Mouse (Mus musculus) frontal cortex, postnatal 14 days (tissue): Measurements from ENCODE around the gene Iqck.

Experiments used
- DNase-seq, 2 experiments: peaks; one replicate each; pipeline ENCODE4 v3.0.0; 2022; ENCODE audit warnings: low spot score in 2 of 2

Gene Iqck

DNA sequence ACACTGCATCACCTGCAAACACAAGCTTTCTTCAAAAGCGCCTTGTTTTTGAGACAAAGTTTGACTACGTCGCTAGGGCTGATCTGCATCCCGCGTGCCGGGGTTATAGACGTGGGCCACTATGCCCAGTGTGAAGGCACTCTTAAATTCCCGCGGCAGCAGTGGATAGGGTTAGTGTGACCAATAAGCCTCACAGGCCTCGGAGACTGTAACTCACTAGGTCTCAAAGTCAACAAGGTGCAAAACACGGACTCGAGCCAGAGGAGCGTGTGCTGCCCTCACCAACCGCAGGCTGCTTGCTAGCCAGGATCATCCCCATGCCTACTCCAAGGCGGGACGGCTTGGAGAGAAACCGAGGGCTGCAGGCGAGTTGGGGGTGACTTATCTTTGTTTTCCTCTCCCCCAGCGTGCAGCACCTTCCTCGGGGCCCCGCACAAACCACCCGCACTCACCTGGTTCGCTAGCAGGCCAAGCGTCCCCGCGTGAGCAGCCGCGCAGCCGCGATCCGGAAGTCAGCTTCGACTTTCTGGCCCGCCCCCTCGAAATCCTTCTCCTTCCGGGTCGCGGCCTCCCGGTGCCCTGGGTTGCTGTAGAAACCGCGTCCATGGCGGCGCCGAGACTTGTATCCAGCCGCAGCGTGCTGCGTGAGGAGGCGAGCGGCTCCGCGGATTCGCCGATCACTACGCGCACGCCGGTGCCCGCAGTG, at the start of gene Iqck:
Iqck (plus strand) TSS at position 582 of the 706 bp plus-strand sequence.
- peak; percentile 83 to 88 for DNase-seq

DNA sequence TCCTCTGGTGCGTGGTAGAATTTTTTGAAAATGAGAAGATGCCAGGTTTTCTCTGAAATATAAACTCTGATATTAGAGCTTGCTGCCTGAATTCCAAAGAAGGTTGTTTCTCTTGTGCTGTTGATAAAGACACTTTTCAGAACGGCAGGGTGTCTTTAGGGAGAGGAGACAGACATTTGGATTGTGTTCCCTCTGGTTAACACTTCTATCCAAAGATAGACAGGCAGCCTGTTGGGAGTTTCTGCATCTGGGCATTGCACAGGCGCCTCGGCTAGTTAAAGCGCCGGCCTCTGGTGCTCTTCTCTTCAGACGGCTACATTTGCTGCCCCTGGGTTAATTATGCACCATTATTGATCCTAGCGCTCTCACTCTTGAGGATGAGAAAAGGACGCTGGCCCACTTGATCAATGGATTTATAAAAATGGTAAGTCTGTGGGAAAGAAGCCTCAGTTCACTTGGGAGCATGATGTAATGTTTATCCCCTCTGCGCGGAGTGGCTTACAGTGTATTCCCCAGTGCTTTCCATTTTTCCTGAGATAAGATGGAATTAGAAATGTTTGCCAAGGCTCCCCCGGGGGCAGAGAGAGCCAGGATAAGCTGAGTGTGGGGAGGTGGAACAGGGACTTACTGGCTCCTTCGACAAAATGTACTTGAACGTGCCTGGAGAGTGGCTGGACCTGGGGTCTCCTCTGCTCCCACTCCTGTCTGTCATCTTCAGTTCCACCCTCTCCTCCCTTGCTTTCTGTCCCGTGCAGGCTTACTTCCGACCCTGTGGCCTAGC, 48.7 kb upstream of the Iqck start:
- DNase-seq, result no peak

DNA sequence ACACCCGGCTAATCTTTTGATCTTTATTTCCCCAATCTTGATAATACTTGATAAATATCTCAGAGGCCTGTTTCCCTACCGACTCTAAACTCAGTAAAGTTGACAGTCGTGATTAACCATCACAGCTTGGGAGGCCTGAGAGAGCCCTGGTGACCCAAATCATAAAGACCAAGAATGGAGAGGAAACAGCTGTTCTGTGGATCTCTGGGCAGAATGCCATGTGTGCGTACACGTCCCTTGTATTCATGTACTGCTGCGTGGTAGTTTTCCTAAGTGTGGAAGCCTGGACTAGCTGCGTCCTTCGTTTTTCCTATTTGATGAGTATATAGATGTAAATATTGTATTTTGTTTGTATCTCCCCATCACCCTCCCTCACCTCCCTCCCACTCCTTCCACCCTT, 47.7 kb upstream of the Iqck start:
- no peak for DNase-seq

DNA sequence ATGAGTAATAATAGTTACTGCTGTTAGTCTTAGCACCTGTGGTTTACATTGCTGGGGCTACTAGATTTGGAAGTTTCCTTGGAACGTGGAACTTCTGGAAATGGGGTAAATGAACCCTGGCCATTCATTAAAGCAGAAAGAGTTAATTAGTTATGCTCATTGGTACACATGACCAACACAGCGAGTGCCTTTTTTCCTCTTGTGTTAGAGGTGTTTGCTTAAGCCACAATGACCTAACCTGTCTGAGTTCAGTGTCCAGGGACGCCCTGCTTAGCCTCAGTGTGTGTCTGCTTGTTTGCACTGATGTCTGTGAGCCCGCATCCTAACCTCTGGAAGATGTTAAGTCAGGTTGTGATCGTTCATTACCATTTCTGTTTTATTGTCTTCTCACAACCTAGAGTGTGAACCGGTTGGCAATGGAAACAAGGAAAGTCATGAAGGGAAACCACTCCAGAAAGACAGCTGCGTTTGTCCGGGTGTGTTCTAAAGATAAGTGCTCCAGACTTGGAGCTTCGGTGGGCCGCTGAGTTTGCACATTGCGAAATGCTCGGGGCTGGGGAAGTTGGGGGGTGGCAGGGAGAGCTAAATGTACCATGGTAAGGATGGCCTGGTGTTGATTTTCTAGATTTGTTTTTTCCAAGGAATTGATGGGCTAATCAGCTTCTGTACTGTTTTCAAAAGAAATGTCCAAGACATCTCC, 44.0 kb upstream of the Iqck start:
- DNase-seq, result no peak

DNA sequence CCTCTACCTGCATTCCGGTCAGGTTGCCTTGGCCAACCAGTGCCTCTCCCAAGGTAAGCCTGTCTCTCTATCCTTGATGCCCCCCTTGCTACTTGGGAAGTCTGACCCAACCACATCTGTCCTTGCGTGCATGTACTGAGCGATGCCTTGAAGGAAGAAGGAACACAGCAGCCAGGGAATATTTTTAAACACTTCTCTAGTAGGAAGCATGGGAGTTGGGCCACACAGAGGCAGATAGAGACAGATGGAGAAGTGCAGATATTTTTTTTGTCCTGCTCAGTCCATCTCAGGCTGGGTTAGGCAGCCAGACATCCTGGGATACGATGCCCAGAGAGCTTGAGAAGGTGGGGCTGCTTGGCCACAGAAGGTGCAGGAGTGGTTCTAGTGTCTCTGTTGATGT, 42.0 kb upstream of the Iqck start:
- DNase-seq, result no peak

DNA sequence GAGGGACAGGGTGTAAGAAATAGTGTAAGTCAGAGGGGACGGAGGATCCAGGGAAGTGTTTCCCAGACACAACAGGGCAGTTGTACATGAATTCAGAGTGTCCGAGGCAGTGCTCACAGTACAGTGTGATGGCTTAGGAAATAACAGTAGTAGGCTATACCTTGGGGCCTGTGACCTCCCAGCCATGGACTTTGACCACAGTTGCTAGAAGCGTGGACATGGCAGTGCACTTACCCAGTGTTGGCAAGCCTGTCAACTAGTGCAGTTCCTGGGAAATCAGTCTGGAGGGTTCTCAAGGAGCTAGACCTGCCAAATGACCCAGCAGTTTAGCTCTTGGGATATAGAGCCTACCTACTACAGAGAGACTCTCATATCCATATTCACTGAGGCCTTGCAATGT, 39.3 kb upstream of the Iqck start:
- DNase-seq, result no peak

DNA sequence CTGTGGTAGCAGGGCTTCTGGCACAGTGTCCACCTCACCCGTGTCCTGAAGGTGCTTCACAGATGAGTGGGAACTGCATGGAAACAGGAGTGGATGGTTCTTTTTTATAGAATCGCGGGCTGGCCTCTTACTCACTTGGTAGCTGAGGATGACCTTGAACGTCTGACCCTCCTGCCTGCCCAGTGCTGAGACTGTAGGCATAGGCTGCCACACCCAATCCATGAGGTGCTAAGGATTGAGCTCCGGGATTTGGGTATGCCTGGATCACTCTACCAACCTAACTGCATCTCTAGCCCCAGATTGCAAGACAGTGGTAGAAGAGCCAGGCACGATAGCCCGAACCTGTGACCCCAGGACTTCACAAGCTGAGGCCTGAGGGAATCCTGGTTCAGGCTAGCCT, 37.8 kb upstream of the Iqck start:
- no peak for DNase-seq

DNA sequence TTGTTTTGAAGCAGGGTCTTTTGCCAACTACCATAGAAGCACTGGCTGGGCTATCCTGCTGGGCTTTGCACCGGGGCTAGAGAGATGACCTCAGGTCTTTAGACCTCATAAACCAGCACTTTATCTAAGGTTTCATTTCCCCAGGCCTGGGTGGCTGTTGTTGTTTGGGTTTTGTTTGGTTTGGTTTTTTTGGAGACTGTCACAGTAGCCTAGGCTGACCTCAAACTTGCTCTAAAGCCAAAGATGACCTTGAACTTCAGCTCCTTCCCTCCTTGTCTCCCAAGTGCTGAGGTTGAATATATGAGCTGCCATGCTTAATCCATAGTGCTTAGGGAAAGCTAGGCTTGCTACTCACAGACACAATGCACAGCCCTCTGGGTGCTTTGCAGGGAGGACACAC, 35.9 kb upstream of the Iqck start:
- no peak for DNase-seq

DNA sequence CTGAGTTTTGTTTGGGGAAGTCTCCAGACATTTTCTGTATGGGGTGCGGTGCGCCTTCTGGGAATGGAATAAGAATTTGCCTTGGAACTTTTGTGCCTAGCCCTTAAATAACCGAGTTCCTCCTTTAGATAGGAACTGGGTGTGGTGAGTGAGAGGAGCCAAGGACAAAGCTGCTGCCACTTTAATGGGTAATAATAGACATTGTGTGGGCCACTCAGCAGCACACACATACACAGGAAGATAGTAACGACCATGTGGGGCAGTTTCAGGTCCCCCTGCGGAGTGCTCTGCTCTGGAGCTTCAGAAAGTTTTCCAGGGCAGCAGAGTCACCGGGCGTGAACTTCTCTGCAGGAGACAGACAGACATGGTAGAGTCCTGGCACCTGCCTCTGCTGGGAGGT, 34.2 kb upstream of the Iqck start:
- DNase-seq, result no peak

DNA sequence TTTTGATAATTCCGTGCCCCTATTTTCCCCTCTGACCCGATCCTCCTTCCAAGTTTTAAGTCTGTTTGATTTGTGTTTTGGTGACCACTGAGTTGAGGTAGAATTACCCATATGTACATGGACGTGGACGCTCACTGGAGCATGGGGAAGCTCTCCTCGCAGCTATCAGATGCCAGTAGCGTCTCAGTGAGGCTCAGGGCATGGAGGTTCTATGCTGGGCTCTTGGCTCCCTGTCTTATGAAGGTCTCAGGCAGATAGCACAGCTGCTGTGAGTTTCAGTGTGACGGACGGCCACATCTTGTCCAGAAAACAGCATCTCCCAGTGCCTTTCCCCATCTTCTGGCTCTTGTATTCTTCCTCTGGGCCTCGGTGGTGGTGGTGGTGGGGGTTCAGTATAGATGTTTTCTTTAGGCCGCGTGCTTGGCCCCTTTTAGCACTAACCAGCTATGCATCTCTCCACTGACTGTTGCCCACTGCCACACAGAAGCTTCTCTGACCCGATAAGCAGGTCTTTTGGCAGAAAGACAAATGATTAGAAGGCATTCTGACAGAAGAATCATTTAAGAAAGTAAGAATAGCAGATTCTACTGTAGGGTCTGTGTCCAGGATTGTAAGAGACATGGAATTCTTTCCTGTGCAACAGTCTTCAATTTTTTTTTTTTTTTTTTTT, 33.5 kb upstream of the Iqck start:
- DNase-seq, result no peak

DNA sequence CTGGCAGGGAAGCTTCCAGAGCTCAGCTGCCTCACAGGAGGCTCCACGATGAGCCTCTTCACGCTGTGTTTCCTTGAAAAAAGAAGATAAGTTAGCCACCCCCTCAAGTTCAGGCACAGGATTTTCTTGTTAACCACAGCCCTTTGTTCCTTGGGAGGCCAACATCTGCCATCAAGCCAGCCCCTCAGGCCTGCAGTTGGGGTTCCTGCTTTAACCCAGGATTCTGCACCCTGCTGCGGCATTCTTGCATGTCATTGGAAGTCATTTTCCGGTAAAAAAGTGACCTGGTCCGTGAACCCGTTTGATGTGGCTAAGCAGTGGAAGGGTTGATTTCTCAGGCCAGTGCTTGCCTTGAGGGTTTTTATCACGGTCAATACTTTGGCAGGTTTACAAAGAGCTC, 31.1 kb upstream of the Iqck start:
- no peak for DNase-seq

DNA sequence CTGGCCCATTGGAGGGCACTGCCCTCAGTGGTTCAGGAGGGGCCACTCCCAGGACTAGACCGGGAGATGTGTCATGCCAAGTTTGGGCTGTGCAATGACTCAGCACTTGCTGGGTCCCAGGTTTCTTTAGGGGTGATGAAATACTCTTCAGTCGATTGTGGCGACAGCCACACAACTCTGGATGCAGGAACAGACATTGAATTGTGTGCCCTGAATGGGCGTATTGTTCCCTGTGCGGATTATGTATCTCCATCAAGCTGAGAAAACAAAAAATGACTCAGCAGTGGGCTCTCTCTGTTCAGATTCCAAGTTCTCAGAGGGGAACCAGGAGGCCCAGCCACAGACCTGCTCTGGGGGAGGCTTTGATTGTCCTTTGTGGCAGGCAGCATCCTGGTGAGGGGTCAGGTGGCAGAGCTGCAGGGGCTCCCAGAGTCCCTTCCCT, 27.6 kb upstream of the Iqck start:
- DNase-seq, result no peak

DNA sequence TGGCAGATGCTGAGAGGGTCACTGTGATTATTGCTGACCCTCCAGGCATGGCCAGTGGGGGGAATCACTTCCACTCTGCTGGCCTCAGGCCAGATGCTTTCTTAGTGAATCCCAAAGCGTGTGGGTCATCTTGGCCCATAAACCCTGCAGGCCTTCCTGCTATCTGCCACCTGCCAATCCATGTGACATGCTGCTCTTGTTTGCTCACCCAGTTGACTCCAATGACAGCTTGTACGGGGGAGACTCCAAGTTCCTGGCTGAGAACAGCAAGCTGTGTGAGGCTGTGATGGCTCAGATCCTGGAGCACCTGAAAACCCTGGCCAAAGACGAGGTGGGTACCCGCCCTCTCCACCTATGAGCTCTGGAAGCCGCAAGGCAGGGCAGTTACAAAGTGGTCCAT, 17.7 kb upstream of the Iqck start:
- DNase-seq, result no peak

DNA sequence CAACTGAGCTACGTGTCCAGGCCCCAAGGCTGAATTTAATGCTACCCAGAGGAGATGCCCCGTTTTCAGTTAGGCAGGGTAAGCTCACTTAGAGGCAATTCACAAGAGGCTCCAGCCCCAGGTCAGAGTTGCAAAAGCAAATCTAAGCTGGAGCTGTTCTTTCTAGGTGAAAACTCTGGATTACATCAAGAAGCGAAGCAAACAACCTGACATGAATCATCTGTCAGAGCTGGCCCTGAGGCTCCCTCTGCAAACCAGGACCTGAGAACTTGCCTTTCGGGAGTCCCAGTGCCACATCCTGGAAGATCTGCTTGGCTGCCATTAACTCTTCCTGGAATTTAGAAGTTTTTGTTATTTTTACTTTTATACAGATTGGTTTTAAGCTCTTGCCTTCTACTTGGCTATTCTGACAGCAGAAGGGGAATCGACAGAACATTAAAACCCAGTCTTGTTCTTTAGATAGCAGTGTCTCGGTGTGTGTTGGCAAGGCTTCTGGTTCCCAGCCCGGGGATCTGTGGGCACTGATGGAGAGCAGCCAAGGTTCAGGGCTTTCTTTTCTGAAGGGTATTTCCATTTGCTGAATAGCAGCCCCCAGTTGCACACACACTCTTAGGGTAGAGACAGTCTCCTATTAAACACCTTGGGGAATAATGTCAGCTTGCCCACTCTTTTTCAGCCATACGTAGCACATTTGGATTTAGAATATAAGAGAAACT, 14.4 kb upstream of the Iqck start:
- peak in 1 of 2 experiments; percentile 18 for DNase-seq

DNA sequence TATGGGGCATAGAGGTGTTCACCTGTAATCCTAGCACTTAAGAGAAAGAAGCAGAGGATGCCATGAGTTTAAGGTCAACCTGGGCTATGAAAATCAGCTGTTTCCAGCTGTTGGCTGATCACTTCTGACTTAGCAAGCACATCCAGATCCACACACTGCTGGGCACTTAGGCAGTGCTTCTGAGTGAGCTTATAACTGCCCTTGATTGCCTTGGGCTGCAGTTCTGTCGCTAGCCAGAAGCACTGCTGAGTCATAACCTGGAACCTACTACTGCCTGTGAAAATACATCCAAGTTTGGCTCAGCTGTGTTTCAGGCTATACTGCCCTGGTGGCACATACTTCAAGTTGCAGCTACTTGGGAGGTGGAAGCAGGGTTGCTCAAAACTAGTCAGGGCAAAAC, 13.8 kb upstream of the Iqck start:
- no peak for DNase-seq

DNA sequence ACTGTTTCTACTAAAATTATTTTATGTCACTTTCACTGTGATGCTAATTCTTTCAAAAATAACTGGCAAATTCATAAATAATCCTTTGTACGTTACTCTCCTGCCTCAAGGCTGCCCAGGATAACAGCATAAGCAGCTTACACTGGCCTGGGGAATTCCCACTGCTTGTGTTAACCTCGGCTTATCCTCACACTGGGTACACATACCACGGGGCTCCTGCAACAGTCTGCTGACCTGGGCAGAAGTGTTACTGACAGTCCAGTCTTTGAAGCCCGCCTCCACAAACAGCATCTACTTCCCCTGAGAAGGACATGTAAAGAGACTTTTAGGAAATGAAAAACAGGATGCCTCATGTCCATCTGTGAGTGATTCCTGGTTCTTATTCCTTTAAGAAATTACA, 12.6 kb upstream of the Iqck start:
- no peak for DNase-seq

DNA sequence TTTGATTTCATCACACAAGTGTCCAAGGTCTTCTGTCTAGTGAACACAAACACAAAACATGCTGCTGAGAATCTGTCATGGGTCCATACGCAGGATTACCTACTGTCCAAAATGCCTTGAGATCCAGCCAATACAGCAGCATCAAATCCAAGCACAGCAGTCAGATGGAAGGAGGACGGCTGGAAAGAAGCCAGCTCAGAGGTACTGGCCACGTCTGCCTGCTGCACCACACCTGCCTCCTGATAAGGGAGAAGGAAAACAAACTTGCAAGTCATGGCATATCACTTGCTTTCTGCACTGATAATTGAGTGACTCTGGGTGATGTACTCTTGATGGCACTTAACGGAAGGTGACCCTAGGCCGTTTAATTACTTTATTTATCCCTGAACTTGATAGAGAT, 10.4 kb upstream of the Iqck start:
- no peak for DNase-seq

DNA sequence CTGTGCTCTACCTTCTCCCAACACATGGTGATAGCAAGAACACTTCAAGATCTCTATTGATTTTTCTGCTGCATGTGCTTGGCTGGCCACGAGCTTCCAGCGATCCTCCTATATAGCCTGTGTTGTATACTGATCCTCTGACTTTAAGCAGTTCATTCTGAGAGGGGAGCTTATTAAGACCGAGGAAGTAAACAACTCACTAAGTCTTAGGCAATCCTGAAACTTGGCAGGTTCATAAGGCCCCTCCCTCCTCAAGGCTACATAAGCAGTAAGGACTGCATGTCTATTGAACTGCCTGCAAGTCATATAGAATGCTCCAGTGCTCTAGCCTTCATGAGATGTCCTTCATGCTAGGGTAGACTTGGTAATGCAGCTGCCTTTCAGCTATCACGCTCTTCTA, 9.2 kb upstream of the Iqck start:
- DNase-seq, result no peak

DNA sequence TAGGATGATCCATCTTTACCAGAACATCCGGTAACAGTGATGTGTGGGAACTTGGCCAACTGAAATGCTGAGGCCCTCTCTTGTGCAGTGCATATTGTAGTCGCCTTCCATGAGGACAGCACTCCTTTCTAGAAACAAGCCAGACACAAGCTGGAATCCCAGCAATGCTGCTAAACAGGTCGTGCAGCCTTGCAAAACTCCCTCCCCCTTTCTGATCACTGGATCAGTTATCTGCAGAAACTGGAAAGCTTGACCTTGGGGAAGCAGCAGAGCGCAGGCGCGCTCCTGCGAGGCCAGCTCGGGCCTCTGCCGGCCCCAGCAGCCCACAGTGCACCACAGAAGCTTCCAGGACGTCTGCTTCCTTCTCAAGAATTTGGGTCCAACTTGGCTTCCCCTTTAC, 6.8 kb upstream of the Iqck start:
- no peak for DNase-seq

DNA sequence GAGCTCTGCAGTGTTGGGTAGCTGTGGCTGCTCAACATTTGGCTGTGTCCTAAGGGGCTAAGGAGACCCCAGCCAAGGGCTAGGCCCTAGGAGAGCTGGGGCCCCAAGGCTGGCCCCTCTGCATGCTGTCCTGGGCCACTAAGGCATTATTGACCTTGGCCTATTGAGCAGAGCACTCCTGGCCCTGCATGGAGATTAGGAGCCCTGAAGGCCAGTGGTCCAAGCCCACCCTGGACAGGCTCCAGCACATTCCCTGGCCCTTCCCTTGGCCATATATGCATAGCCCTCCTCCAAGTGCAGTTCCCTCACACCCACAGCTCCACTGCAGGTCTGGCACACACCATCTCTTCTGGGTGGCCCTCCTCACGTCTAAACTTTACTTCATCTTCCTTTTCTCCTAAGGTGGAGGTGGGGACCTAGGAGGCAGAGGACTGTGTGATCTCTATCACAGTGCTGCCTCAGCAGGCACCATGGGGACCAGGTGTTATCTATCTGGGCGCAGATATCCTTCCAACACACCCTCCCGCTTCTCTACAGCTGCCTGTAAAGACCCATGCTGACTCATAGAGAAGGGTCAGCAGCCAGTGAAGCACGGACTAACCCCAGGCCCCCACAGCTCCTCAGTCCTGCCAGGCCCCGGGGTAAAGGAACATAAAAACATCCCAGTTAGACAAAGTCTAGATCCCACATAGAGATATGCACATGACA, 5.9 kb upstream of the Iqck start:
- no peak for DNase-seq

DNA sequence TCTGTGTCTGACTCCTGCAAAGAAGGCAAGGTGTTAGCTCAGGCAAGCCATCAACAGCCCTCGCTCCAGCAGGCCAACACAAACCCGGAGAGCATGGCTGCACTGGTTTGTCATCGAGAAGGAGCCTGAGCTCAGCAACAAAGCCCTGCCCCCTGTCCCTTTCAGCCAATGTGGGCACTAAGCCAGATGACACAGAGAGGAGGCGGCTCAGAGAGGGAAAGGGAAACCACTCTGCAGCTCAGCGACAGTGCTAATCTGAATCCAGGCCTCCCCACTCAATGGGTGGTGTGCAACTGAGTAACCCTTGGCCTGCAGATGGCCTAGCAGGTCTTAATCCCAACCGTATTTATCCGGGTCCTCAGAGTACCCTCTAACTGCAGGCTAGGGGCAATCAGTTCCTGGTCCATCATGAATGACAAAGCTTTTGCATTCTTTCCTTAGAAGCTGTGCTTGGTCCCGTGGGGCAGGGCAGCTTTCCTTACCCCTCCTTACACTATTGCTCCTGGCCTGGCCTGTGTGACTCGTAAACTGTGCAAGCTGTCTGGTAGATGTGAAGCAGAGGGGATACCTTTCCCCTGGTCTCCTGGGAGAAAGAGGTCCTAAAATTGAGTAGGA, 4.8 kb upstream of the Iqck start:
- DNase-seq, result no peak
